Mouse (Mus musculus) olfactory bulb, adult 2 months (tissue): ENCODE data around the gene Lypla2. TPM values are rescaled to one million over a fixed set of nuclear protein-coding genes. Genes with fewer than 3 reads are reported as not detected.

ENCODE experiments used
- H3K27ac ChIP-seq: fragments of 200-500 bp; 2 replicates; pipeline ENCODE4 v1.5.1; 2012; ENCODE audit warnings: low read depth, low read length; ENCODE audit not compliant: insufficient read depth
- H3K4me1 ChIP-seq: fragments of 200-500 bp; 2 replicates; pipeline ENCODE4 v1.6.1; 2012; ENCODE audit warnings: low read length; ENCODE audit not compliant: control insufficient read depth, insufficient read depth
- H3K4me3 ChIP-seq: fragments of 200-500 bp; 2 replicates; pipeline ENCODE4 v1.5.1; 2012; ENCODE audit warnings: mild to moderate bottlenecking, low read depth, low read length, moderate library complexity; ENCODE audit not compliant: insufficient read depth
- CTCF ChIP-seq: fragments of 200-500 bp; IDR thresholded peaks from 2 replicates; pipeline ENCODE4 v1.5.1; 2012; ENCODE audit warnings: low read depth, mild to moderate bottlenecking, low read length, moderate library complexity; ENCODE audit not compliant: insufficient read depth
- POLR2A ChIP-seq: fragments of 200-500 bp; IDR thresholded peaks from 2 replicates; pipeline ENCODE4 v1.6.1; 2012; ENCODE audit warnings: mild to moderate bottlenecking, low read depth, low read length, moderate library complexity; ENCODE audit not compliant: insufficient read depth
- WGBS: fragments of 180-500 bp; shearing (Covaris S2); methylation state at CpG from one replicate; pipeline ENCODE4 v1.1.7; 2018; 5-methylcytosine and 5-hydroxymethylcytosine counted together
- polyA plus RNA-seq: library from polyadenylated mRNA; stranded (reverse); fragments of >200 nt; gene quantifications from 2 replicates; pipeline ENCODE4 v1.2.4, GENCODE M21; 2012; ENCODE audit warnings: low replicate concordance; ENCODE audit not compliant: missing spikeins, insufficient read depth, insufficient read length

Lypla2 gene
- polyA plus RNA-seq, 1 experiment = not detected

DNA sequence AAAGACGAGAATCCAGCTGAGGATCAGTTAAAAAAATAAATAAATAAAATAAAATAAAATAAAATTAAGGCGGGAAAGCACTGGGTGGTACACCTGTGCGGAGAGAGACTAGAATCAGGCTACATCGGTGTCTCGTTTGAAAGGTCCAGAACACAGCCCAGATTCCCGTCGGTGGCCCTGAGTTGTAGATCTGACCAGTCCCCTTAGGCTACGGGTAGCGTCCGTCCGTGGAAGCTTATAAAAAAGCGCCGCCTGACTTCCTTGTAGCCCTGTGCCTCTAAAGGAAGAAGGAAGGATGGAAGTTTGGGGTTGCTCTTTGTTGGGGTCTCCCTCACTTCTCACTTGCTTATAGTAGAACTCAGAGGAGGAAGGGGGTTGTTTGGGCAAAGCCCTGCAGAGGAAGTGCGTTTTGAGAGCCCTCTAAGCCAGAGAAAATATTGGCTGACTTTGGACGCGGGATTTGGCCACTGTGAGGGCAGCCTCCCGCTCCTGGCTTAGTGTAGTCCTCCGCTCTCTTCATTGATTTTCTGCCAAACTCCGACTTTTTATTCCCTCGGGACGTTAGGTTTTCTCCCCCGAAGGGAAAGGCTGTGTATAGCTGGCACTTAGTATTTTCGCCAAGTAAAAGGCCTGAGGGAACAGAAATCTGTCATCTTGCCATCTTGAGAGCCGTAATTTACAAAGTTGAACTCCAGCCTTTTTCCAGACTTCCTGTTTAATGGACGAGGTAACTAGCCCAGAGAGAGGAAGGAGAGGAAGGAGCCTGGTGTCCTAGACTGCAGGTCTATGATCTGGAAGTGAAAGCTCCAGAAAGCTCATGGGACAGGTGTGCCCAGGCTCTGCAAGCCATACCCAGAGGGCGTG is 50.9 kb downstream of the Lypla2 start:
- Histone ChIP-seq H3K4me3 (peak overlapping the region; percentile 88), H3K4me1 (peaks cover 8% of the 10 kb centered on the region), H3K27ac (no peak overlapping the region)
- TF ChIP-seq POLR2A (no peak), CTCF (no peak)
- WGBS = 4% methylated on average over 26 of the region's 26 CpGs

DNA sequence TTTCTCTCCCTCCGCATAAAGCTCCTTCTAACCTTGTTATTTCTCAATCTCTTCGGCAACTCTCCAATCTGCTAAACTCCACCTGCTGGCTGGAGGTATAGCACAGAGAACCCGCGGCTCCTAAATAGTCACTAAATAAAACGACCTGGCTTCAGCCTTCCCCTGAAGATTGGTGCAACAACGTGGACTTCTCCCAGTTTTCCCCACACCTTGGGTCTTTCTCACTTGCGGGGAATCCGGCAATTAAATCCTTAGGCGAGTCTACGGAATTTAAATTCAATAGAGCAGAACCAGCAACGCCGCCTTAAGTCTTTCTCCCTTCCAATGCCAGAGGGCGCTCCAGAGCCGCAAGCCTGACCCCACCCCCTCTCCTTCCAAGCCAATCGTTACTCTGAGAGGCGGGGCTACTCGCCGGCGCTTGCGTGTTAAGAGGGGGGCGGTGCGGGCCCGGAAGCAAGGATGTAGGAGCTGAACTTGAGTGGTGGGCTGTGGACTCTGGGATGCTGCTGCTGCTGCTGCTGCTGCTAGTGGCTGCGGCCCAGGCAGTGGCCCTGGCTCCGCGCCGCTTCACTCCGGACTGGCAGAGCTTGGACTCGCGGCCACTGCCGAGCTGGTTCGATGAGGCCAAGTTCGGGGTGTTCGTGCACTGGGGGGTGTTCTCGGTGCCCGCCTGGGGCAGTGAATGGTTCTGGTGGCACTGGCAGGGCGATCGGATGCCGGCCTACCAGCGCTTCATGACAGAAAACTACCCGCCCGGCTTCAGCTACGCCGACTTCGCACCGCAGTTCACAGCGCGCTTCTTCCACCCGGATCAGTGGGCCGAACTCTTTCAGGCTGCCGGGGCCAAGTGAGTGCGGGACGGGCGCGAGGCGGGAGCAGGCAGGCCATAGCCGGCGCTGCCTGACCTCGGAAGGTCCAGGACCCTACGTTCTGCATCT is 51.9 kb downstream of the Lypla2 start, which contains the start of gene Fuca1:
Gene Fuca1 (plus strand): TSS at position 432 of the 938 bp plus-strand sequence.
- under 1% methylated on average over 60 of the region's 60 CpGs for WGBS
- Histone ChIP-seq H3K4me1 (peaks cover 8% of the 10 kb centered on the region), H3K27ac (no peak within 1 kb of the TSS), H3K4me3 (peak within 1 kb of the TSS; percentile 88)
- TF ChIP-seq CTCF (peak; percentile 82), POLR2A (peak; percentile 69)

DNA sequence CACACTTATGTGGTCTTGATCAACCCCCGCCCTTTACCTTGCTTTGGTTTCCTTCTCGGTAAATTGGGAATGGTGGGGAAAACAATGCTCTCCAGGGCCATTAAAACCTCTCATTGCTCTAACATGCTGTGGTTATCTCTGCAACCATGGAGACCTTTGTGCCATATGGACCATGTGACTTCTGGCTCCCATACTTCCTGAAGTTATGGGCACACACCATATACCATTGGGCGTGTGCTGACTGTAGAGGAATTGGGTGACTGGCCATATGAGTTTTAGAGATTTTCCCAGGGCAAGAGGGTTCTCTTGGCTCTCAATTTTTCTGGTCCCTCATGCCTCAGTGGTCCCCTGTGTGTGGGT is 53.2 kb downstream of the Lypla2 start:
- TF ChIP-seq CTCF = no peak
- TF ChIP-seq POLR2A = no peak
- 87% methylated on average over 3 of the region's 3 CpGs for WGBS
- peaks cover 8% of the 10 kb centered on the region for H3K4me1 ChIP-seq
- no peak overlapping the region for H3K27ac ChIP-seq
- no peak overlapping the region for H3K4me3 ChIP-seq

GRCm38 (mm10) chr4:135918635-135919279 is 53.7 kb downstream of the Lypla2 start:
- TF ChIP-seq POLR2A = no peak
- no peak for TF ChIP-seq CTCF
- WGBS = 72% methylated on average over 13 of the region's 13 CpGs
- H3K4me1 ChIP-seq = peaks cover 8% of the 10 kb centered on the region
- H3K27ac ChIP-seq = no peak overlapping the region
- no peak overlapping the region for H3K4me3 ChIP-seq

Other genes with a start within 250 kb of the Lypla2 start
- gene Il22ra1, start 244.5 kb downstream of the Lypla2 start, polyA plus RNA-seq = not detected in 2 replicates
- gene Myom3, start 212.9 kb downstream of the Lypla2 start, polyA plus RNA-seq = not detected in 2 replicates
- gene Srsf10, start 116.9 kb downstream of the Lypla2 start, polyA plus RNA-seq = not detected in 2 replicates
- not detected in 2 replicates for gene Pnrc2, start 98.8 kb downstream of the Lypla2 start, polyA plus RNA-seq
- not detected in 2 replicates for gene Cnr2, start 77.2 kb downstream of the Lypla2 start, polyA plus RNA-seq
- gene Fuca1, start 51.9 kb downstream of the Lypla2 start, polyA plus RNA-seq = not detected in 2 replicates
- gene Hmgcl, start 26.2 kb downstream of the Lypla2 start, polyA plus RNA-seq = not detected in 2 replicates
- not detected in 2 replicates for gene Gale, start 8.9 kb downstream of the Lypla2 start, polyA plus RNA-seq
- gene Pithd1, start 14.6 kb upstream of the Lypla2 start, polyA plus RNA-seq = 351 TPM in 1 of 2 replicates, not detected in the other
- not detected in 2 replicates for gene Eloa, start 49.1 kb upstream of the Lypla2 start, polyA plus RNA-seq
- gene Rpl11, start 80.8 kb upstream of the Lypla2 start, polyA plus RNA-seq = not detected in 2 replicates
- not detected in 2 replicates for gene Id3, start 170.9 kb upstream of the Lypla2 start, polyA plus RNA-seq
- 129 TPM in 1 of 2 replicates, not detected in the other for gene E2f2, start 199.8 kb upstream of the Lypla2 start, polyA plus RNA-seq
- gene Asap3, start 233.7 kb upstream of the Lypla2 start, polyA plus RNA-seq = not detected in 2 replicates